Mouse (Mus musculus): ENCODE measurements around the gene Ikbke. TPM values are rescaled to one million over a fixed set of nuclear protein-coding genes. Genes with fewer than 3 reads are reported as not detected.

Ikbke gene
- total RNA-seq, 2 experiments from 2014 or later: 1.4 to 2.7 TPM

DNA sequence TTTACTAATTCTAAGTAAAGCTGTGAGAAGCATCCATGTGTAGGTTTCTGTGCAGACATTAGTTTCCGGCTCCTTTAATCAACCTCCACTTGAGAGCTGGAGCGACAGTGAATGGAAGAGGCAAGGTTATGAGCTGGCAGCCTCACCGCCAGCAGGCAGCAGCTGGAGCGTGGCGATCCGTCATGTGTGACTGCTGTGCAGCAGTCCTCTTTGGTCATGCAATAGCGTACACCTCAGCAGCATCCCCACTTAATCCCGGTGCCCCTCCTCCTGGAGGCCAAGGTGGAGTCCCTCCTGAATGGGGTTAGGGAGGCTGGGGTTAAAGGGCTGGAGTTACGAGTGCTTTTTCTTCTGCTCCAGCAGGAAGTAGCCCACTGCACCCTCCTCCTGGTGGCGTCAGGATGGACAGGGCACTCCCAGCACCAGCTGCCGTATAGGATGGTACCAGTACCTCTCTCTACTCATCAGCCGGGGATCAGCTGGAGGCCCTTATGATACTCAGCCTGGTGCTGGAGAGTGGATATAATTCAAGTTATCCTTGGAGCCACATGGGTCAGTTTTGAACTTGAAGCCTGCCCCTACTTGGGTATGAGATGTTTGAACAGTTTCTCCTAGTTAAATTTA lies 54.4 kb downstream of the Ikbke start:
- TF ChIP-seq CTCF (IDR thresholded peaks at IDR 0.05): no peak
- DNase-seq (ENCODE audit: extremely low spot score in 1 of 2, low spot score in 2 of 2): no peak
- Histone ChIP-seq H3K27ac (no peak overlapping the region), H3K4me3 (no peak overlapping the region)
- intact Hi-C loops (cut with DNase I): no loop called here

DNA sequence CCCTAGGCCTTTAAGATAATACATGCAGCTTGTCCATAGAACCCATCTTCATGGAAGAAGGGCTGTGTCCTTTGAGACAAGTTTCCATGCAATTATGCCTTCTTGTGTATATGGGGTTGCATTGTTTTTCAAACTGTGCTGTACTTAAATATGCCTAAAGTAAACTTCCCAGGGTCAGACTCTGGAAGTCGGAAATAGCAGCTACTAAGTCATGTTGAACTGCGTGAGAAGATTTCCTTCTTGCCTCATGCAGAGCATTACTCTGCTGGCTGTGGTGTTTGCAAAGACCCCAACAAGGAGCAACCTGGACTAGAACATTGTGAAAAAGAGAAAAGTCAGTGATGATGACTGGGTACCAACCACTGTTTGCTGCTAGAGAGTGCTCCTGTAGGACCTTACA lies 56.1 kb downstream of the Ikbke start:
- intact Hi-C loops (cut with DNase I): no loop called here
- Histone ChIP-seq H3K4me3 (no peak overlapping the region), H3K27ac (no peak overlapping the region)
- TF ChIP-seq CTCF (IDR thresholded peaks at IDR 0.05): no peak
- DNase-seq (ENCODE audit: extremely low spot score in 1 of 2, low spot score in 2 of 2): no peak

DNA sequence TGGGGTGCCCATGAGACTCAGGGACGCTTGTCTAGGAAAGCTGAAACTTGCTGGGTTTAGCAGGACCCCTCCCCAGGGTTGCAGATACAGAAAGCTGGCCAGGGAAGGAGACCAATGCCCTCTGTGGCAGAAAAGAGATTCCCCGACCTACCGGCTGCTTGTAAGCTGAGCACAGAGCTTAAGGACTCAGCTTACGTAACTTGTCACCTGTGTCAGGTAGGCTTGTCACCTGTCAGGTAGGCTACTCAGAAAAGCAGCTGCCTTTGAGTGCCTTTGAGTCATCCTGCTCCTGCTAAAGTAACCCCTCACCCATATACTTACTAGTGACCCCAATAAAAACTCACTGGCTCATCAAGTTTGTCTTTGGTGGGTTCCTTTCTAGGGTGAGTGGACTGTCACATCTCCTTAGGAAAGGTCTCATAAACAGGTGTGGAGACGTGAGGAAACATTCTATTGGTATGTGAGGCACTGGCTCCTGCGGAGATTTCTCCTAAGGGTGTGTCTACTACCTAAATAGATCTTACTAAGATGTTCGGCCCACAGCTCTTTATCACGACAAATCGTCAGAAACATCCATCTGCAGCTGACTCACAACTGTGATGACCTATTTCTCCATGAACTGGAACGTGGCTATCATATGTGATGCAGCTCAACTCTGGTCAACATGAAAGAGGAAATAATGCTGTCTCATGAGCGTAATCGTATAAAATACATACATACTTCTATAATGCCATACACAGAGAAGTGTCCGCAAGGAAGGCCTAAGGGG lies 57.4 kb downstream of the Ikbke start:
- intact Hi-C loops (cut with DNase I): no loop called here
- H3K27ac ChIP-seq: no peak overlapping the region
- no peak for DNase-seq (ENCODE audit: extremely low spot score in 1 of 2, low spot score in 2 of 2)
- no peak for TF ChIP-seq CTCF (IDR thresholded peaks at IDR 0.05)
- H3K4me3 ChIP-seq: no peak overlapping the region

DNA sequence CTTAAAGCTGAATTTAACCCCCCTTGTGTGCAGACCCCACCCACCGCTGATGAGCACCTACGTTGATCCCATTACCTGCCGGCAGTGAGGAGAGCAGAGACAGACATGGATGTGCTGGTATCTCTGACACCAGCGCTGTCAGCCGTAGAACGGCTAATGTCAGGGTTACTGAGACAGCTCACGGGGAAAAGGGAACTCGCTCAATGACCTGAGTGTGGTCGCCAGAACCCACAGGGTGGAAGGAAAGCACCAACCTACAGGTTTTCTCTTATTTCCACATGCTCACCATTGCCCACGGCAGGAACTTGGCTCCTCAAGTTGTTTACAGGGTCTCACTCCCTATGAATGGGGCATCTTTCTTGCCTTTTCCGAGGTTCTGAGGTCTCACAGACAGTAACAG lies 60.5 kb downstream of the Ikbke start:
- intact Hi-C loops (cut with DNase I): no loop called here
- Histone ChIP-seq H3K4me3 (no peak overlapping the region), H3K27ac (no peak overlapping the region)
- no peak for DNase-seq (ENCODE audit: extremely low spot score in 1 of 2, low spot score in 2 of 2)
- TF ChIP-seq CTCF (IDR thresholded peaks at IDR 0.05): no peak

DNA sequence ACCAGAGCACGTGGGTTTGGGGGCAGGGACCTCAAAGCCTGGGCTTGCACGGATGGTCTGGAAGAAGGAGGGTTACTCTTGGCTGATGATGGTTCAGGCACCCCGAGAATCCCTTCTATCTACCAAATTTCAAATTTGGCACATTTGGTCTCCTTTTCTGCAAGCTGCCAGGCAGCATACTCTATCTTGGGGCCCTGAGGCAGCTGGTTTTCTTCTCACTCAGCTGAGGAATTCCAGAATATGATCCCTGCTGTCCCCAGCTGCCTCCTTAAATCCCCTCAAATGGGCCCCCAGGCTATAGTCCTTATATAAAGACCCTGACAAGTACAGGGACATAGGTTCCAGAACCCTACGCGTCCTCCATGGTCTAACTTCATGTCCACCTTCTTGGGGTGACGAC lies 66.0 kb downstream of the Ikbke start:
- TF ChIP-seq CTCF (IDR thresholded peaks at IDR 0.05): no peak
- H3K4me3 ChIP-seq: no peak overlapping the region
- no peak for DNase-seq (ENCODE audit: extremely low spot score in 1 of 2, low spot score in 2 of 2)
- H3K27ac ChIP-seq: peak overlapping the region; percentile 51
- intact Hi-C loops (cut with DNase I): no loop called here

DNA sequence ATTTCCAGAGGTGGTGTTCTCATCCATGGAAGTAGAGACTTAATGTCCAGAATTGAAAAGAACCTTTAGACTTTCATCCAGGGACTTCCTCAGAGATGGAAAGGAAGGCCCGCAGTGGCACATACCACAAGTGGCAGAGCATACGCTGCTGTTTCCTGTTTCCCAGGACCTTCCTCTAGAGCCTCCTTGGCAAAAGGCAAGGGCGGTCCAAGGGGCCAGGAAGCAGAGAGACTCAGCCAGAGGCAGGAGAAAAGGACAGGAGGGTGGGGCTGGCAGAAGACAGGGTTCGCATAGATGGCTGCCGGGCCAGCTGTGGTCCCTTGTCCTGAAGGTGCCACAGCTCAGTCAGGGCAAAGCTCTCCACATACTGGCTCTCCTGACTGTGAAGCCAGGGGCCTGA lies 66.5 kb downstream of the Ikbke start:
- TF ChIP-seq CTCF (IDR thresholded peaks at IDR 0.05): no peak

DNA sequence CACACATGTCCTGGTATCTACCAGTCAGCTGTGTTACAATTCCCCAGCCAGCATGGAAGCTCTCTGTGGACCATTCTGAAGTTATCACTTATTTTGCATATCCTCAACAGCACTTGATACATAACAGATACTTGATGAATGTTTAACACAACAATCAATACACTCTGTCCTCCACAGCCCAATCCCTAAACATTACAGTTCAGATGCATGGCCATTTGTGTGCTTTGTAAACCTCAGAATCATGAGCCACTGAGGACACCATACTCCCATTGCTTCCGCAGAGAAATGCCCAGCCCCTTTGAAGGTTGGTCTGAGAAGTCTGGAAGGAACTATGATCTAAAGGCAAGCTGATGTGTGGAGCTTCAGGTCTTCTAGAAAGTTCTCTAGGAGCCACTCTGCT lies 67.8 kb downstream of the Ikbke start:
- Histone ChIP-seq H3K27ac (no peak overlapping the region), H3K4me3 (no peak overlapping the region)
- no peak for TF ChIP-seq CTCF (IDR thresholded peaks at IDR 0.05)
- DNase-seq (ENCODE audit: extremely low spot score in 1 of 2, low spot score in 2 of 2): no peak
- intact Hi-C loops (cut with DNase I): loop anchor here (2.0 kb wide), 1 partner anchor 33 kb away; the partner anchor contains the start of gene Rassf5

More for the DNA sequence above, 66.5 kb downstream of the Ikbke start:
- intact Hi-C loops (cut with DNase I): no loop called here
- peak overlapping the region; percentile 51 for H3K27ac ChIP-seq
- DNase-seq (ENCODE audit: extremely low spot score in 1 of 2, low spot score in 2 of 2): no peak
- H3K4me3 ChIP-seq: no peak overlapping the region

DNA sequence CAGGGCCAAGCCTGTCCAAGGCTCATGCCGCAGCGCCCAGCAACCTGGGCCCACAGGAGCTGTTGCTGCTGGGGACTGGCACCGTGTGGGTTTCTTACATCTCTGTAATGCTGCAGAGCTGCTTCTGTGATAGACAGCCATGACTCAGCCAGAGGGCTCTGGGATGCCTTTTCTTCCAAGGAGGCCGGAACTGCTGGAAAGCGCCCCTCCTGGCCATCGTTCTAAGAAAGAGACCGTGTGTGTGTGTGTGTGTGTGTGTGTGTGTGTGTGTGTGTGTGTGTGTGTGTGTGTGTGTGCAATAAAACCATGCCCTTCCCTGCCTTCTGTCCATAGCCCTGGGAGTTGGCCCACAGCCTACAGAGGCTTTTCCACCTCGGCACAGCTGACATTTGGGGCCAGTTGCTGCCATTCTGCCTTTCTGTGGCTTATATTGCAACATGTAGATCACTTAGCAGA lies 69.4 kb downstream of the Ikbke start:
- Histone ChIP-seq H3K4me3 (no peak overlapping the region), H3K27ac (peak overlapping the region; percentile 50; the same call in 1 of the 2 replicates)
- peak in 1 of 2 experiments; percentile 36 for DNase-seq (ENCODE audit: extremely low spot score in 1 of 2, low spot score in 2 of 2)
- no peak for TF ChIP-seq CTCF (IDR thresholded peaks at IDR 0.05)
- intact Hi-C loops (cut with DNase I): loop anchor here (2.0 kb wide), 1 partner anchor 35 kb away; the partner anchor contains the start of gene Rassf5

DNA sequence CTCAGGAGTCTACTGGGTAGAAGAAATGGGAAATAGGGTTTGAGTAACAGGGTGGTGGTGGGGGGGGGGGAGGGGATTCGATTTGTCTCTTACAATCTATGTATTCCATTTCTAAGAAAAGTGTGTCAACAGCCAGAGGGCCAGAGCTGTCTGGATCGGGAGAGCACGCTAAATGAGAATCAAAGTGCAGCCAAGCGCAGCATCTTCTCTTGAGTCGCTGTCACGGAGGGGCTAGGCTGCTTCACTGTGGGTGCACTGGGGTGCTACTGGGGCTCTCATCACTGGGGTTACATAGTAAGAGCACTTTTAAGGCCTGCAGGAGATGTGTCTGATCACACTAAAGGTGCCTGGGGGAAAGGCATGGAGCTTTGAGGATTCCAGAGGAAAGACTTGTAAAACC lies 70.6 kb downstream of the Ikbke start:
- H3K4me3 ChIP-seq: no peak overlapping the region
- DNase-seq (ENCODE audit: extremely low spot score in 1 of 2, low spot score in 2 of 2): no peak
- no peak for TF ChIP-seq CTCF (IDR thresholded peaks at IDR 0.05)
- H3K27ac ChIP-seq: no peak overlapping the region
- intact Hi-C loops (cut with DNase I): no loop called here

DNA sequence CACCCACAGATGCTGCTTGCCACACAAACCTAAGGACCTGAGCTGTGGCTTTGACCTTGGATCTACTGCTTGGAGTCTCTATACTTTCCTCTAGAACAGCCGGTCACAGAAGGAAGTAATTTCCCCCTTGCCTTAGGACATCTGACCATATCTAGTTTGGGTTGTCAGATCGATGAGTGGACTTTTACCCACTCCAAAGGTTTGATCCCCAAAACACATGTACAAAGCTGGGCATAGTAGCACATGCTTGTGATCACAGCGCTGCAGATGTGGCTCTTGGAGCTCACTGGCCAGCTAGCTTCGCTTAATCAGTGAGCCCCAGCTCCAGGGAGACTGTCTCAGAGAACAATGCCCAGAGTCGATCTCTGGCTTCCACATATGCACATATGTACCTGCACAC lies 71.3 kb downstream of the Ikbke start:
- TF ChIP-seq CTCF (IDR thresholded peaks at IDR 0.05): no peak
- no peak for DNase-seq (ENCODE audit: extremely low spot score in 1 of 2, low spot score in 2 of 2)
- H3K27ac ChIP-seq: no peak overlapping the region
- H3K4me3 ChIP-seq: no peak overlapping the region
- intact Hi-C loops (cut with DNase I): no loop called here

DNA sequence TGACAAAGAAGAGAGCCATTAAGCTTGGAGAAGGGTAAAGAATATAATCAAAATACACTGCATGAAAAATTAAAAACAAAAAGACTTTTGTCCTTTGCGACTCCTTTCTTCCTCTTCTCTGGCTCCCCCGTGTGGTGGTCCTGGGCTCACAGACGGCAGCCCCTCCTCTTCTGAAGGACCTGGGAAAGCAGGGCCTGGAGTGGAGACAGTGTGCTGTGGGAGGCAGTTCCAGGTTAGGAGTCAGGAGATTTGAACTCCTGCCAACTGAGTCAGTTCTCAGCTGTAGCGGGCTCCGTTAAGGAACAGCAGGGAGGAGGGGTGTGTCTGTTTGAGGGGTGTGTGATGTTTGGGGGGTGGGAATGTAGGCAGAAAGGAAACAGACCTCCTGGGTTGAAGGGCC lies 71.9 kb downstream of the Ikbke start:
- intact Hi-C loops (cut with DNase I): no loop called here
- H3K27ac ChIP-seq: no peak overlapping the region
- H3K4me3 ChIP-seq: no peak overlapping the region
- TF ChIP-seq CTCF (IDR thresholded peaks at IDR 0.05): peak; percentile 62
- DNase-seq (ENCODE audit: extremely low spot score in 1 of 2, low spot score in 2 of 2): peak; percentile 38 to 51

DNA sequence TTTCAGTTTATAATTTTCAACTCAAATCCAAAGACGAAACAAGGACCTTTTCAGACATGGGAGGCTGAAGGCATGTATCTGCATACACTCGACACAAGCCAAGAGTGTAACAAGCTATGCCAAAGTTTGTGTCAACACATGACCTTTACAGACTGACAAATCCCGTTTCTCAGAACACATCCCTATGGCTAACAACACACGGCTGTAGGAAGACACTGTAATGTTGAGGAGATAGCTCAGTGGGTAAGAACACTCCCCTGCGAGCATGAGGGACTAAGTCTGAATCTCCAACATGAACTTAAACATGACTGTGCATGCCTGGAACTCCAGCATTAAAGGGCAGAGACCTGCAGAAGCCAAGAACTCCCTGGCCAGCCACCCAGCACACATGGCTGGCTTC lies 73.1 kb downstream of the Ikbke start:
- H3K27ac ChIP-seq: no peak overlapping the region
- H3K4me3 ChIP-seq: no peak overlapping the region
- intact Hi-C loops (cut with DNase I): no loop called here
- DNase-seq (ENCODE audit: extremely low spot score in 1 of 2, low spot score in 2 of 2): no peak
- no peak for TF ChIP-seq CTCF (IDR thresholded peaks at IDR 0.05)

Measured in left cerebral cortex, adult 2 months (tissue).